Mouse (Mus musculus): Measurements from ENCODE around the gene Hdac9. TPM values are rescaled to one million over a fixed set of nuclear protein-coding genes. Genes with fewer than 3 reads are reported as not detected.

Hdac9 gene
- polyA plus RNA-seq, 1 experiment, result 1.3 TPM

DNA sequence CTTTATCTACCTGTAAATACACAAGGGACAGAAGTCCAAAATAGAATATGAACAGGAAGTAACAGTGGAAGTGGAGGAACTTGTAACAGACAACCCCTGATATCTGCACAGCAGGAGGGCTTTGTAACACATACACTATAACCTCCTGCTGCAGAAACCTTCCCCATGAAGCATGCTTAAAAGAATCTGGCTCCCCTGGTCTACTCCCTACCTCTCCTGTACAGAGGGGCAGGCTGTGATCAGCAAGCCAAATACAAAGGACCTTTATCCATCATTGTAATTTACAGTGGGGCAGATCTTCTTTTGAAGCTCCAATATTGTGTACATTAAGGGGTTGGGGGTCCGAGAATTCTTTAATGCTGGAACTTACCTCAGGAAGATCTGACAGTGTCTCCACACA is 80.0 kb downstream of the Hdac9 start:
- WGBS, result 70% methylated on average over 1 of the region's 1 CpGs
- no peaks in the 10 kb centered on the region for H3K36me3 ChIP-seq (ENCODE audit: control insufficient read depth, insufficient read depth, low read length)
- TF ChIP-seq CTCF (conservative IDR thresholded peaks at IDR 0.05; ENCODE audit: insufficient read depth, insufficient read length, low read depth, low read length) (no peak), POLR2A (IDR thresholded peaks at IDR 0.05; ENCODE audit: low read depth, low read length) (no peak)
- no peak overlapping the region for H3K4me3 ChIP-seq (ENCODE audit: insufficient read depth, low read depth, low read length)
- H3K27ac ChIP-seq (ENCODE audit: insufficient read depth, low read depth, low read length), result no peak overlapping the region
- H3K4me1 ChIP-seq (ENCODE audit: control insufficient read depth, insufficient read depth, low read length), result no peaks in the 10 kb centered on the region
- no peaks in the 10 kb centered on the region for H3K27me3 ChIP-seq (replicated peaks; ENCODE audit: control insufficient read depth, insufficient read depth, low read length)
- DNase-seq, result no peak

DNA sequence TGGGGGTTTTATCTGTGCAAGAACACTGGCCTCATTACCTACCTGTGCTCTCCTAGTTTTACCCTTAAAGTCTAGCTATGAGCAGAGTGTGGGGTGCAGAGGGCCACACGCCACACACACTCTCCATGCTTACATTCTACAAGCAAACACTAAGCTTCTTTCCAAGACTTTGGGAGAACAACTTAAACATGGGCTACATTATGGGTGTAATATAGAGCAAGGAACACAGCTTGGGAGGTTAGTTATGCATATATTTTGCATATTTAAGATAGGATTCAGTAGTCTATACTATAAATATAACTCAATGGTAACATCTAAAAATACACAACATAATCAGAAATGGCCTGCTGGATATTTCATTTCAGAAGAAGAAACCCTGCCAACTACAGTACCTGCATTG is 80.8 kb downstream of the Hdac9 start:
- WGBS, result 92% methylated on average over 1 of the region's 1 CpGs
- Histone ChIP-seq H3K4me1 (ENCODE audit: control insufficient read depth, insufficient read depth, low read length) (no peaks in the 10 kb centered on the region), H3K36me3 (ENCODE audit: control insufficient read depth, insufficient read depth, low read length) (no peaks in the 10 kb centered on the region), H3K4me3 (ENCODE audit: insufficient read depth, low read depth, low read length) (no peak overlapping the region), H3K27ac (ENCODE audit: insufficient read depth, low read depth, low read length) (no peak overlapping the region), H3K27me3 (replicated peaks; ENCODE audit: control insufficient read depth, insufficient read depth, low read length) (no peaks in the 10 kb centered on the region)
- DNase-seq, result no peak
- TF ChIP-seq CTCF (conservative IDR thresholded peaks at IDR 0.05; ENCODE audit: insufficient read depth, insufficient read length, low read depth, low read length) (no peak), POLR2A (IDR thresholded peaks at IDR 0.05; ENCODE audit: low read depth, low read length) (no peak)

DNA sequence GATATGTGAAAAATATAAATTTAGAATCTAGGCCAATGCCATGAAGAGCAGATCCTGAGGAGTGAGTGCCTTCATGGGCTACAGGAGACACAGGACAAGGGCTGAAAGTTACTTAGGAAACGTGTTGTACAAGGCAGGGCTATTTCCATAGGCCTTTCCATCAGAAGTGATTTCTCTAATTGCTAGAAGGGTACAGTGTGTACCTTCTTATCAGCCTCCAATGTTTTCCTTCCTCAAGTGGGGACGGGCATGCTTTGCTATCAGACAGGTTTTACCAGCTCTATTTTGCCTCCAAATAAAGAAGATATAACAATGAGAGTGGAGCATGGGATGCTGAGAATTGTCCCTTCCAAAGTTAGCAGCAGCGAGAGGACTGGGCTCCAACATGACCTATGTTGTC is 81.4 kb downstream of the Hdac9 start:
- no peak for DNase-seq
- Histone ChIP-seq H3K4me3 (ENCODE audit: insufficient read depth, low read depth, low read length) (no peak overlapping the region), H3K4me1 (ENCODE audit: control insufficient read depth, insufficient read depth, low read length) (no peaks in the 10 kb centered on the region), H3K27ac (ENCODE audit: insufficient read depth, low read depth, low read length) (no peak overlapping the region), H3K36me3 (ENCODE audit: control insufficient read depth, insufficient read depth, low read length) (no peaks in the 10 kb centered on the region), H3K27me3 (replicated peaks; ENCODE audit: control insufficient read depth, insufficient read depth, low read length) (no peaks in the 10 kb centered on the region)
- TF ChIP-seq CTCF (conservative IDR thresholded peaks at IDR 0.05; ENCODE audit: insufficient read depth, insufficient read length, low read depth, low read length), result no peak
- no peak for TF ChIP-seq POLR2A (IDR thresholded peaks at IDR 0.05; ENCODE audit: low read depth, low read length)
- whole genome bisulfite sequencing, result 90% methylated on average over 3 of the region's 3 CpGs

DNA sequence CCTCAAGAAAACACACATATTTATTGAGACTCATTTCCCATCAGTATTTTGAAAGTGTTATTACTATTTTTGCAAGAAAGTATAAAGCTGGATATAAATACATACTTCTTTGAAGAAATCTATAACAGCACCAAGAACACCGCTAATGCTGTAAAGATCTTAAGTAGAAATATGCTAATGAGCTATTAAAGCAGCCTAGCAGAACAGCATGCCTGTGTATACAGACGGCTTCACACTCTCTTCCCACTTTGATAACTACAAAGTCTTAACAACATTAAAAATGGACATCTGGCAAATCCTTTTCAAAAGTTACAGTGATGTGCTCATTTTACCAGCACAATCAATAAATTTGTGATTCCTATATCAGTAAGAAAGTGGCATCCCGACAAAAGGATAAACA is 88.2 kb downstream of the Hdac9 start:
- Histone ChIP-seq H3K36me3 (ENCODE audit: control insufficient read depth, insufficient read depth, low read length) (no peaks in the 10 kb centered on the region), H3K4me3 (ENCODE audit: insufficient read depth, low read depth, low read length) (no peak overlapping the region), H3K27ac (ENCODE audit: insufficient read depth, low read depth, low read length) (no peak overlapping the region), H3K4me1 (ENCODE audit: control insufficient read depth, insufficient read depth, low read length) (no peaks in the 10 kb centered on the region), H3K27me3 (replicated peaks; ENCODE audit: control insufficient read depth, insufficient read depth, low read length) (no peaks in the 10 kb centered on the region)
- TF ChIP-seq POLR2A (IDR thresholded peaks at IDR 0.05; ENCODE audit: low read depth, low read length), result no peak
- no peak for TF ChIP-seq CTCF (conservative IDR thresholded peaks at IDR 0.05; ENCODE audit: insufficient read depth, insufficient read length, low read depth, low read length)
- DNase-seq, result no peak
- WGBS, result 65% methylated on average over 3 of the region's 3 CpGs

DNA sequence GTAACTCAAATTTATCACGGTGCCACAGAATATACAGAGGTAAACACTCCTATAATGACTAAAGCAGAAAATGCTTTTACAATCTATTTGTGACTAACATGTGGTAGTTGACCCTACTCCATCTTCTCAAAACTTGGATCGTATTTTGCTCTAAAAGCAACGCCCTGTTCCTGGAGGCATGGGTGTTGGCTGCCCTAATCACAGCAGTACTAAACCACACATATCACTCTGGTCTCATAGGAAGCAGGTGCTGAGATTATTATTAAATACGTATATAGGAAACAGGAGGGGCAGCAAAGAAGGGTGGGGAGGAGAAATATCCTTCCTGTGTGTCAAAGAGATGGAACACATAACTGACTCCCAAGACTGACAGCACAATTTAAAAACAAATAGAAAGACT is 90.0 kb downstream of the Hdac9 start:
- no peak for DNase-seq
- Histone ChIP-seq H3K36me3 (ENCODE audit: control insufficient read depth, insufficient read depth, low read length) (no peaks in the 10 kb centered on the region), H3K27ac (ENCODE audit: insufficient read depth, low read depth, low read length) (no peak overlapping the region), H3K4me3 (ENCODE audit: insufficient read depth, low read depth, low read length) (no peak overlapping the region), H3K27me3 (replicated peaks; ENCODE audit: control insufficient read depth, insufficient read depth, low read length) (no peaks in the 10 kb centered on the region), H3K4me1 (ENCODE audit: control insufficient read depth, insufficient read depth, low read length) (no peaks in the 10 kb centered on the region)
- TF ChIP-seq POLR2A (IDR thresholded peaks at IDR 0.05; ENCODE audit: low read depth, low read length), result no peak
- TF ChIP-seq CTCF (conservative IDR thresholded peaks at IDR 0.05; ENCODE audit: insufficient read depth, insufficient read length, low read depth, low read length), result no peak
- 74% methylated on average over 4 of the region's 4 CpGs for WGBS

DNA sequence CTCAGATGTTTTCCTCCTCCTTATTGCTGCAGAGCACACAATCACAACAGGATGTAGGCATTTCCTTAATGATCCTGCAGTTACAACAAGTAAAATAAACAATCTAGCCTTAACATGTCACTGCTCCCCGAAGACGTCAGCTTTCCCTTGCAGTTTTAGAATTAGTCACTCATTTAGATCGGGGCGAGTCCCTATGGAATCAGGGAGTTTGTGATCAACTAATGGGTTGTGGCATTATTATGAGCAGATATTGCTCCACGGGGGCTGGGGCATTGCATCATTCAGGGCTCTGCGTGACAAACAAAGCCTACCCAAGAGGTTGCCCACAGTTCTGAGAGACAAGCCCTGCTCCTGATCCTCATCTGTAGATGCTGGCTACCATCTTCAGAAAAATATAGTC is 96.7 kb downstream of the Hdac9 start:
- Histone ChIP-seq H3K4me3 (ENCODE audit: insufficient read depth, low read depth, low read length) (no peak overlapping the region), H3K4me1 (ENCODE audit: control insufficient read depth, insufficient read depth, low read length) (no peaks in the 10 kb centered on the region), H3K36me3 (ENCODE audit: control insufficient read depth, insufficient read depth, low read length) (no peaks in the 10 kb centered on the region), H3K27ac (ENCODE audit: insufficient read depth, low read depth, low read length) (no peak overlapping the region), H3K27me3 (replicated peaks; ENCODE audit: control insufficient read depth, insufficient read depth, low read length) (no peaks in the 10 kb centered on the region)
- 44% methylated on average over 6 of the region's 6 CpGs for WGBS
- TF ChIP-seq CTCF (conservative IDR thresholded peaks at IDR 0.05; ENCODE audit: insufficient read depth, insufficient read length, low read depth, low read length), result no peak
- no peak for TF ChIP-seq POLR2A (IDR thresholded peaks at IDR 0.05; ENCODE audit: low read depth, low read length)
- DNase-seq, result no peak

DNA sequence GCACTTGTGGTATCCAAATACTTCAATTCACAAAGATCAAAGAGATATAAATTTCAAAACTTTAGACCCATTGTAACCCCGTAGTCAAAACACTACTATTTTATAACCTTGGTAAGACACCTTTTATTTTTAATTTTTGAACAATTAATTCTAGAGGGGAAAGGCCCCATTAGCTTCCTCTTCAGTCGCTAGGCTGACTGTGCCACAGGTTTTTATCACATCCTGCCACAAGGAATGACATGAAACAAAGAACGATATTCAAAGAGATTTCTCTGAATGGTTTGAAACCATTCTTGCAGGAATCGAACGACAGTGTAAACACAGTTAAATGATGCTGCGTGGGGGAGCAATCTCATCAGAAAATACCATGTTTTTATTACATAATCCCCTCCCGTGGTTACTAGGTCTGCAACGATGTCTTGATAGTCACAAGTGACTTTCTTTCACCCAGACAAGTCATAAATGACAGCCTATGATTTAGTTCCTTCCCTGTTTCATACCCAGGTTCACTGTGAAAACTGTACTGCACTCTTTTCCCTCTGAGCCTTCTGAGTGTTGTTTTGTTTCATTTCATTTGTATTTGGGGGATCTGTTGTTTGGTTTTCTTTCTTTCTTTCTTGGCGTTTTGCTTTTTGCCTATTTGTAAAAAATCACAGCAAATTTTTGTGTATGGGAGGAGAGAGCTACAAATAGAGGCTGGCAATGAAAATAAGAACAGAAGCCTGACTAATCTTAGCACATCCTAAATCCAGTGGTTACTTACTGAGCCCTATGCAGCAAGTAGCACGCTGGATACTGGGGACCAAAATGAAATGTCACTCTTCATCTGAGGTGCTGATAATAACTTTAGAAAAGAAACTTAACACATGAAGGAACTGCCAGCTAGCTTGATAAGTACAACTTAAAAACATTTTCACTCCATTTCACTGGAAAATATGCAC is 105.0 kb downstream of the Hdac9 start:
- Histone ChIP-seq H3K4me1 (ENCODE audit: control insufficient read depth, insufficient read depth, low read length) (no peaks in the 10 kb centered on the region), H3K36me3 (ENCODE audit: control insufficient read depth, insufficient read depth, low read length) (no peaks in the 10 kb centered on the region), H3K4me3 (ENCODE audit: insufficient read depth, low read depth, low read length) (no peak overlapping the region), H3K27me3 (replicated peaks; ENCODE audit: control insufficient read depth, insufficient read depth, low read length) (no peaks in the 10 kb centered on the region), H3K27ac (ENCODE audit: insufficient read depth, low read depth, low read length) (no peak overlapping the region)
- no peak for TF ChIP-seq CTCF (conservative IDR thresholded peaks at IDR 0.05; ENCODE audit: insufficient read depth, insufficient read length, low read depth, low read length)
- no peak for DNase-seq
- WGBS, result 46% methylated on average over 10 of the region's 10 CpGs
